Mouse (Mus musculus) limb, embryonic 14.5 days (tissue): ENCODE measurements around the gene Cfb. TPM values are rescaled to one million over a fixed set of nuclear protein-coding genes. Genes with fewer than 3 reads are reported as not detected.

Experiments used
- ATAC-seq: fragments of 200-750 bp; cut with Nextera tagmentation; 2 replicates; pipeline ENCODE4 v1.8.0; 2017; ENCODE audit warnings: low read depth, moderate number of reproducible peaks, moderate TSS enrichment; ENCODE audit not compliant: low FRiP score
- DNase-seq: peaks from one replicate; pipeline ENCODE4 v3.0.0-alpha.2; 2015; ENCODE audit warnings: low spot score
- H3K27ac ChIP-seq: fragments of 300-500 bp; sonication (generic); replicated peaks from 2 replicates; pipeline ENCODE4 v1.5.1; 2014; ENCODE audit warnings: low read depth, mild to moderate bottlenecking, low read length, moderate library complexity, mixed read lengths
- H3K27me3 ChIP-seq: fragments of 300-500 bp; sonication (generic); 2 replicates; pipeline ENCODE4 v1.6.1; 2014; ENCODE audit warnings: low read length, mixed read lengths; ENCODE audit not compliant: control insufficient read depth, insufficient read depth
- H3K36me3 ChIP-seq: fragments of 300-500 bp; sonication (generic); 2 replicates; pipeline ENCODE4 v1.6.1; 2014; ENCODE audit warnings: mild to moderate bottlenecking, low read length, moderate library complexity, mixed read lengths; ENCODE audit not compliant: control insufficient read depth, insufficient read depth
- H3K4me1 ChIP-seq: fragments of 300-500 bp; sonication (generic); 2 replicates; pipeline ENCODE4 v1.6.1; 2014; ENCODE audit warnings: antibody characterized with exemption, low read length, mixed read lengths; ENCODE audit not compliant: control insufficient read depth, insufficient read depth
- H3K4me2 ChIP-seq: fragments of 300-500 bp; sonication (generic); replicated peaks from 2 replicates; pipeline ENCODE4 v1.6.1; 2014; ENCODE audit warnings: low read depth, mild to moderate bottlenecking, low read length, moderate library complexity; ENCODE audit not compliant: severe bottlenecking
- H3K4me3 ChIP-seq: fragments of 300-500 bp; sonication (generic); replicated peaks from 2 replicates; pipeline ENCODE4 v1.5.1; 2014; ENCODE audit warnings: low read length
- H3K9ac ChIP-seq: fragments of 300-500 bp; sonication (generic); 2 replicates; pipeline ENCODE4 v1.6.1; 2014; ENCODE audit warnings: mild to moderate bottlenecking, low read depth, low read length, moderate library complexity; ENCODE audit not compliant: severe bottlenecking
- H3K9me3 ChIP-seq: fragments of 300-500 bp; sonication (generic); 2 replicates; pipeline ENCODE4 v1.6.1; 2016; ENCODE audit warnings: low read length; ENCODE audit not compliant: control insufficient read depth
- POLR2A ChIP-seq: fragments of 200-500 bp; IDR thresholded peaks from 2 replicates; pipeline ENCODE4 v1.8.0; 2012; ENCODE audit warnings: inconsistent platforms, mild to moderate bottlenecking, moderate library complexity, borderline replicate concordance; ENCODE audit not compliant: insufficient read depth, insufficient read length; ENCODE audit errors: extremely low read depth
- WGBS: fragments of 180-500 bp; shearing (Covaris S2); extraction: QIAGEN DNeasy Blood & Tissue Kit; methylation state at CpG from one replicate; pipeline ENCODE4 v1.1.7; 2014; 5-methylcytosine and 5-hydroxymethylcytosine counted together
- polyA plus RNA-seq, 2 experiments: library from polyadenylated mRNA; depleted of rRNA in 1 of 2; stranded (reverse) in 1 of 2; unstranded in 1 of 2; fragments of >200 nt; fragmentation: Nextera tagmentation in 1 of 2; extraction: Ambion mirVana in 1 of 2; gene quantifications; 2 replicates each; pipeline versions ENCODE4 v1.2.1 to v1.2.3; 2012 to 2014

Gene Cfb
- polyA plus RNA-seq, 2 experiments, result 0.88 to 1.6 TPM

GRCm38 (mm10) chr17:34896366-34896765 is 34.0 kb upstream of the Cfb start:
- Histone ChIP-seq H3K27me3 (no peaks in the 10 kb centered on the region), H3K4me2 (no peak overlapping the region), H3K36me3 (peaks cover 9% of the 10 kb centered on the region), H3K9me3 (no peaks in the 10 kb centered on the region), H3K27ac (no peak overlapping the region), H3K4me1 (peaks cover 30% of the 10 kb centered on the region), H3K4me3 (0 out of 2 replicates have a peak overlapping the region, but pooled peaks have one; percentile 2), H3K9ac (no peak overlapping the region)
- ATAC-seq, result no peak
- no peak for DNase-seq
- no peak for TF ChIP-seq POLR2A
- WGBS, result 86% methylated on average over 17 of the region's 17 CpGs

- Histone ChIP-seq H3K4me1 (peaks cover 30% of the 10 kb centered on the region), H3K9ac (no peak overlapping the region; the same call in 1 of the 2 replicates), H3K36me3 (peaks cover 8% of the 10 kb centered on the region), H3K27ac (peak overlapping the region; percentile 86), H3K4me3 (peak overlapping the region; percentile 78), H3K9me3 (no peaks in the 10 kb centered on the region), H3K27me3 (no peaks in the 10 kb centered on the region), H3K4me2 (peak overlapping the region; percentile 87)
- DNase-seq, result no peak
- WGBS, result 88% methylated on average over 15 of the region's 15 CpGs
- ATAC-seq, result no peak
- no peak for TF ChIP-seq POLR2A
Observed at GRCm38 (mm10) chr17:34895724-34896123, 33.4 kb upstream of the Cfb start.

- peaks cover 26% of the 10 kb centered on the region for H3K4me1 ChIP-seq
- ATAC-seq (peak; percentile 10), DNase-seq (peak; percentile 33)
- H3K27me3 ChIP-seq, result no peaks in the 10 kb centered on the region
- H3K9me3 ChIP-seq, result no peaks in the 10 kb centered on the region
- peak overlapping the region; percentile 78 for H3K4me3 ChIP-seq
- peaks cover 8% of the 10 kb centered on the region for H3K36me3 ChIP-seq
- peak overlapping the region; percentile 86 for H3K27ac ChIP-seq
- H3K4me2 ChIP-seq, result peak overlapping the region; percentile 87
- 0 out of 2 replicates have a peak, but pooled peaks have one; percentile 3 for TF ChIP-seq POLR2A
- WGBS, result 14% methylated on average over 37 of the region's 51 CpGs
- peak overlapping the region; percentile 86 for H3K9ac ChIP-seq
Observed at GRCm38 (mm10) chr17:34894801-34895530, 32.6 kb upstream of the Cfb start.

DNA sequence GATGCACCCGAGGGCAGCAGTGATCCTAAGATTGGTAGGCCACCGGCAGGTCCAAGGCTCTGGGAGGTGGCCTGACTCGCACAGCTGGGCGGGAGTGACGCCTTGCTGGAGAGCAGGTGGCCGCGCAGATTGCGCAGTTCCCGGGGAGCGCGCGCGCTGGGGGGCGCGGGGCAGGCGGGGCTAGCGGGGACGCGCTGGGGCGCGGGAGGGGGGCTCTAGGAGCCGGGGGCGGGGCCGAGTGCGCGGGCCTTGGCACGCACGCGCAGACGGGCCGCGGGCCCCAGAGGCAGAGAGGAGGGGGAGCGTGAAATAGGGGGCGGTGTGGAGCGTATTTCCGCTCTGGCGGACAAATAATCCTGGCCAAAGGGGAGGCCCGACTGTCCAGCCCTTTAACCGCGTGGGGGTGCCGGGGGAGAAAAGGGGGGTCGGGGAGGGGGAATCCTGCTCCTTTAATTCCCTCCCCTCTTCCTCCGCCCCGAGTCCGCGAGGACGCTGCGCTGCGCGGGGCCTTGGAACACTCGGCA is 31.8 kb upstream of the Cfb start:
- DNase-seq (peak; percentile 97), ATAC-seq (peak; percentile 89)
- Histone ChIP-seq H3K36me3 (peaks cover 8% of the 10 kb centered on the region), H3K27me3 (no peaks in the 10 kb centered on the region), H3K9me3 (no peaks in the 10 kb centered on the region), H3K4me2 (peak overlapping the region; percentile 87), H3K4me3 (peak overlapping the region; percentile 78), H3K9ac (peak overlapping the region; percentile 86), H3K27ac (peak overlapping the region; percentile 86), H3K4me1 (peaks cover 26% of the 10 kb centered on the region)
- WGBS, result 0% methylated on average over 19 of the region's 51 CpGs
- 0 out of 2 replicates have a peak, but pooled peaks have one; percentile 29 for TF ChIP-seq POLR2A

DNA sequence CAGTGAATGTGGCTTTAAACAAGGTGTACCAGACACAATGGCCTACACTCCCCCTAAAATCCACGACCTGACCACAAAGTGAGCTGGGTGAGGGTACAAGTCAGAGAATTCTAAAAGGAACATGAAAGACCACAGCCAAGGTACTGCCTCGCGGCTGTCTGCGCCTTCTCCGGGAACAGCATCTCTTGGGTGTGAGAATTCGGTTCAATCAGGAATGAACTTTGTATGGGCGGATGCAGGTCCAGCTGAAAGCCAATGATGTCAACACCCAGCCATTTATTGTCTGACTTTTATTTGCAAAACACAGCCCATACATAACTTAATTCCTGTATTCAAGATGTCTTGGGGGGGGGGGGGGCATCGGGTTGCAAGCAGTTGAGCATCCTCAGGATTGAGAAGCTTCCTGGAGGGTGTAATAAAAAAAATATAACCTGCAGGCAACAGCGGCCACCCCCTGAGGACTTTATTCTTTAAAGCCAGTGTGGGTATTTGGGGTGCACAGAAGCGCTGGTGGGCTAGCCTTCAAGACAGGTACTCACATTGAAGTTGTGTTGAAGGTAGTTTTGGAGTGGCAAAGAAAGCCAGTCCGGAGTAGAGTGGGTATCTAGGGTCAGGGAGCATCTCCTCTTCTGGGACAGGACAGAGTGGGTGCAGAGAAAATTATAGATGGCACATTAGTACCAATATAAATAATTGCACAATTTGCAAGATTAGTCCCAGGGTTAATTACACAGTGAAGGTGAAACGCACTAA is 30.9 kb upstream of the Cfb start:
- Histone ChIP-seq H3K4me1 (peaks cover 26% of the 10 kb centered on the region), H3K4me2 (peak overlapping the region; percentile 87), H3K27ac (peak overlapping the region; percentile 61), H3K4me3 (peak overlapping the region; percentile 78), H3K36me3 (peaks cover 8% of the 10 kb centered on the region), H3K9ac (0 out of 2 replicates have a peak overlapping the region, but pooled peaks have one; percentile 86), H3K9me3 (no peaks in the 10 kb centered on the region), H3K27me3 (no peaks in the 10 kb centered on the region)
- TF ChIP-seq POLR2A, result no peak
- DNase-seq, result no peak
- WGBS, result 72% methylated on average over 12 of the region's 12 CpGs
- ATAC-seq, result no peak
